16 mouse cellular contexts compared by ENCODE assay signal in the genomic region with DNA sequence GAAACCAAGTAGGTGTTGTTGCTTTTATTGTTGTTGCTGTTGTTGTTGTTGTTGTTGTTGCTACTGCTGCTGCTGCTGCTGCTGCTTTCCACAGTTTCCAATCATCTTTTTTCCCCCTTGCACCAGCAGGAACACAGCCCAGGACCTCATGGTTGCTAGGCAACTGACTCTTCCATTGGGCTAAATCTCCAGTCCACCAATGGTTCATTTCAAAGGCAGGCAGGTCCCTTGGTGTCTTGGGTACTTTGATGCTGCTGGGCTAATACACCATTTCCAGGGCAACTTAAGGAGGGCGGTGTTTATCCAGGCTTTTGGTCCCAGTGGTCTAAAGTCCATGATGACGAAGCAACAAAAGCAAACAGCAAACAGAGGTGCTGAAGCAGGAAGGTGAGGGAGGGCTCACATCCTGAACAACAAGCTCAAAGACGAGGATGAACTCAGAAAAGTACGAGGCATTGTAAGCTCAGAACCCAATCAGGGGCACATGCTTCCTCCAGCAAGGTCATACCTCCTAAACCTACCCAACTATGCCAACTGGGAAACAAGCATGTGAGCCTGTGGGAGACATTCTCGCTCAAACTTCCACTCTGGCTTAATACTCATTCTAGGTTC. TPM values are rescaled to one million over a fixed set of nuclear protein-coding genes. Genes with fewer than 3 reads are reported as not detected.
DNase-seq lines count a peak whose midpoint lies in the region; ATAC-seq and TF ChIP-seq lines count a peak whose summit lies in the region.
"Had no signal": no experiment of that assay in that cellular context is flagged by ENCODE, and none has a peak within 500 bp of the region (broad histone marks: within the 10 kb centered on the region; RNA-seq: fewer than 3 reads in every experiment).

No protein-coding gene starts in this region.

- H3K27me3 ChIP-seq in hindbrain, embryonic 10.5 days (ENCODE audit: insufficient read depth, poor library complexity, severe bottlenecking) = no peaks in the 10 kb centered on the region
- H3K27me3 ChIP-seq in intestine, postnatal 0 days (replicated peaks; ENCODE audit: control insufficient read depth, insufficient read depth, low read length) = no peaks in the 10 kb centered on the region
- H3K27me3 ChIP-seq in midbrain, postnatal 0 days (ENCODE audit: insufficient read depth, low read length) = no peaks in the 10 kb centered on the region
- H3K27me3 ChIP-seq: embryonic facial prominence, embryonic 12.5 days; stomach, embryonic 15.5 days had no signal

- peak; percentile 56 for DNase-seq in heart, adult 11 months
- DNase-seq in heart, postnatal 14 days = no peak
- peak; percentile 4 for DNase-seq in hindbrain, embryonic 10.5 days (ENCODE audit: low spot score)
- peak; percentile 43 for DNase-seq in midbrain, postnatal 0 days (ENCODE audit: low spot score)
- no peak for DNase-seq in layer of hippocampus, adult 9-10 months (ENCODE audit: low spot score)
- no peak for DNase-seq in cerebellum, postnatal 14 days
- DNase-seq in thymus, postnatal 0 days (ENCODE audit: low spot score) = no peak
- DNase-seq: cerebellum, adult 18-20 months; gastrocnemius, postnatal 36 days; kidney, adult 8-10 months; liver, postnatal 0 days; thymus, postnatal 4 days had no signal

- no peaks in the 10 kb centered on the region for H3K36me3 ChIP-seq in hindbrain, embryonic 10.5 days
- H3K36me3 ChIP-seq in intestine, postnatal 0 days (ENCODE audit: control insufficient read depth, insufficient read depth) = no peaks in the 10 kb centered on the region
- H3K36me3 ChIP-seq in midbrain, postnatal 0 days (ENCODE audit: insufficient read depth, low read length) = no peaks in the 10 kb centered on the region
- H3K36me3 ChIP-seq: embryonic facial prominence, embryonic 12.5 days; stomach, embryonic 15.5 days had no signal

- no peak for TF ChIP-seq CTCF in intestine, postnatal 0 days (IDR thresholded peaks at IDR 0.05; ENCODE audit: low read depth)
- no peak for TF ChIP-seq CTCF in midbrain, postnatal 0 days (IDR thresholded peaks at IDR 0.05)

- WGBS in hindbrain, embryonic 10.5 days = 72% methylated on average over 5 of the region's 5 CpGs
- WGBS in intestine, postnatal 0 days = 47% methylated on average over 5 of the region's 5 CpGs
- 25% methylated on average over 5 of the region's 5 CpGs for WGBS in midbrain, postnatal 0 days

- peak; percentile 38; the same call in 1 of the 2 replicates for ATAC-seq in intestine, postnatal 0 days
- ATAC-seq in midbrain, postnatal 0 days (ENCODE audit: low FRiP score) = peak; percentile 53
- ATAC-seq: activated CD4-positive, CD25-positive, alpha-beta regulatory T cell, adult 4 months; liver, postnatal 0 days had no signal

- H3K9me3 ChIP-seq in hindbrain, embryonic 10.5 days = no peaks in the 10 kb centered on the region
- H3K9me3 ChIP-seq in intestine, postnatal 0 days (ENCODE audit: control insufficient read depth) = no peaks in the 10 kb centered on the region
- H3K9me3 ChIP-seq in midbrain, postnatal 0 days (ENCODE audit: low read length) = no peaks in the 10 kb centered on the region
- H3K9me3 ChIP-seq: embryonic facial prominence, embryonic 12.5 days; stomach, embryonic 15.5 days had no signal

- peaks cover 14% of the 10 kb centered on the region for H3K4me1 ChIP-seq in hindbrain, embryonic 10.5 days (replicated peaks)
- H3K4me1 ChIP-seq in intestine, postnatal 0 days (replicated peaks; ENCODE audit: control insufficient read depth, insufficient read depth, low read length) = no peaks in the 10 kb centered on the region
- H3K4me1 ChIP-seq in midbrain, postnatal 0 days (ENCODE audit: insufficient read depth, low read length) = no peaks in the 10 kb centered on the region
- H3K4me1 ChIP-seq: embryonic facial prominence, embryonic 12.5 days; stomach, embryonic 15.5 days had no signal

- no peak overlapping the region for H3K4me2 ChIP-seq in intestine, postnatal 0 days (replicated peaks; ENCODE audit: low read depth)
- H3K4me2 ChIP-seq in midbrain, postnatal 0 days (ENCODE audit: low read depth, low read length, poor library complexity, severe bottlenecking) = no peak overlapping the region
- H3K4me2 ChIP-seq: embryonic facial prominence, embryonic 12.5 days; stomach, embryonic 15.5 days had no signal

- intact Hi-C loops in heart, postnatal 14 days (cut with DNase I) = no loop called here

- no peak overlapping the region for H3K27ac ChIP-seq in hindbrain, embryonic 10.5 days
- no peak overlapping the region for H3K27ac ChIP-seq in intestine, postnatal 0 days (ENCODE audit: low read depth, low read length)
- H3K27ac ChIP-seq in midbrain, postnatal 0 days (ENCODE audit: low read depth, low read length) = no peak overlapping the region
- H3K27ac ChIP-seq: embryonic facial prominence, embryonic 12.5 days; stomach, embryonic 15.5 days had no signal

- no peak overlapping the region for H3K9ac ChIP-seq in intestine, postnatal 0 days (ENCODE audit: low read depth, low read length)
- H3K9ac ChIP-seq in midbrain, postnatal 0 days (replicated peaks; ENCODE audit: low read length, poor library complexity, severe bottlenecking) = no peak overlapping the region
- H3K9ac ChIP-seq: embryonic facial prominence, embryonic 12.5 days; liver, postnatal 0 days; stomach, embryonic 15.5 days had no signal

- no peak overlapping the region for H3K4me3 ChIP-seq in hindbrain, embryonic 10.5 days
- no peak overlapping the region for H3K4me3 ChIP-seq in intestine, postnatal 0 days (ENCODE audit: low read depth, low read length)
- no peak overlapping the region for H3K4me3 ChIP-seq in midbrain, postnatal 0 days (ENCODE audit: low read depth, low read length)
- H3K4me3 ChIP-seq: embryonic facial prominence, embryonic 12.5 days; stomach, embryonic 15.5 days had no signal

RNA-seq across cellular contexts. Expression of a gene that starts 35.7 kb away (rescaled TPM):
- 10 to 100 TPM; 16.3 to 17.5 TPM for total RNA-seq in heart, postnatal 14 days (2021)
- 16.1 and 17.7 TPM in 2 replicates for polyA plus RNA-seq in hindbrain, embryonic 10.5 days (2016; fragmentation: Nextera tagmentation; extraction: Ambion mirVana)
- polyA plus RNA-seq in intestine, postnatal 0 days (2015; fragmentation: Nextera tagmentation; extraction: Ambion mirVana) = 16.8 and 18.5 TPM in 2 replicates
- 10.9 and 18.5 TPM in 2 replicates for total RNA-seq in midbrain, postnatal 0 days (2014; rRNA removed)
- polyA plus RNA-seq in midbrain, postnatal 0 days (2015; fragmentation: Nextera tagmentation; extraction: Ambion mirVana) = 31.5 and 34.4 TPM in 2 replicates
- 13.1 and 21.0 TPM in 2 replicates for polyA plus RNA-seq in thymus, postnatal 0 days (2015; fragmentation: Nextera tagmentation; extraction: Ambion mirVana)

Comparison
In these comparisons a context has a peak if more than half of its experiments do, and no peak if none do; other contexts are left out.
1. DNase-seq: peak in heart, adult 11 months (single experiment), hindbrain, embryonic 10.5 days (single experiment) and midbrain, postnatal 0 days (single experiment); none in heart, postnatal 14 days (0 of 2), layer of hippocampus, adult 9-10 months (single experiment), cerebellum, postnatal 14 days (0 of 2) and thymus, postnatal 0 days (single experiment).